Mouse (Mus musculus) heart, adult 8-10 months (tissue): ENCODE data around the gene Zfp989. TPM values are rescaled to one million over a fixed set of nuclear protein-coding genes. Genes with fewer than 3 reads are reported as not detected.
"Not testable (repeated sequence)": the region's sequence is repeated elsewhere in the genome, so short reads cannot be mapped to it uniquely, and the experiment has no call there.

Source experiments
- DNase-seq: peaks from one replicate; pipeline ENCODE4 v3.0.0; 2022; ENCODE audit warnings: low spot score
- total RNA-seq, 4 experiments: library from RNA; stranded (reverse); gene quantifications; 2 replicates each; pipeline ENCODE4 v1.2.4; 2022

Zfp989 gene
- total RNA-seq, result not detected

- not testable (repeated sequence) for DNase-seq
These were observed at the start of gene Zfp989 for GRCm38 (mm10) chr4:146971757-146972156. Gene Zfp989 (plus strand): TSS chr4:146971976.

- no peak for DNase-seq
These were observed 39.3 kb upstream of the Zfp989 start for GRCm38 (mm10) chr4:146932311-146933082.

GRCm38 (mm10) chr4:146941691-146942090 lies 30.1 kb upstream of the Zfp989 start:
- not testable (repeated sequence) for DNase-seq

GRCm38 (mm10) chr4:146976581-146976980 lies 4.8 kb downstream of the Zfp989 start:
- DNase-seq, result not testable (repeated sequence)

- not testable (repeated sequence) for DNase-seq
These were observed 46.6 kb downstream of the Zfp989 start for GRCm38 (mm10) chr4:147018400-147018799.

- not testable (repeated sequence) for DNase-seq
These were observed 49.8 kb downstream of the Zfp989 start, which contains the start of gene Rex2 for GRCm38 (mm10) chr4:147021550-147021949. Gene Rex2 (plus strand): TSS chr4:147021850.

GRCm38 (mm10) chr4:147026374-147026773 lies 54.6 kb downstream of the Zfp989 start:
- DNase-seq, result not testable (repeated sequence)

- DNase-seq, result not testable (repeated sequence)
These were observed 59.7 kb downstream of the Zfp989 start for GRCm38 (mm10) chr4:147031308-147032036.

Other genes starting within 250 kb of the Zfp989 start
- not detected for gene Gm21411, start 62.4 kb upstream of the Zfp989 start, total RNA-seq
- under 1 TPM; 0.35 to 0.63 (median 0.45) TPM for gene Rex2, start 49.9 kb downstream of the Zfp989 start, total RNA-seq
- gene Zfp991, start 160.1 kb downstream of the Zfp989 start, total RNA-seq, result 1 to 10 TPM; 3.1 to 6.8 (median 5.0) TPM